Mouse (Mus musculus) hindbrain, postnatal 0 days (tissue): Measurements from ENCODE around the gene Pdlim7. TPM values are rescaled to one million over a fixed set of nuclear protein-coding genes. Genes with fewer than 3 reads are reported as not detected.
A peak's percentile ranks its signal among the peaks of the same experiment; 100 is the strongest.

ENCODE experiments used
- ATAC-seq: fragments of 200-750 bp; cut with Nextera tagmentation; 2 replicates; pipeline ENCODE4 v1.8.0; 2017; ENCODE audit warnings: mild to moderate bottlenecking, moderate TSS enrichment, moderate library complexity
- DNase-seq: peaks from one replicate; pipeline ENCODE4 v3.0.0-alpha.2; 2015; ENCODE audit warnings: low spot score
- H3K27ac ChIP-seq: fragments of 300-500 bp; sonication (generic); 2 replicates; pipeline ENCODE4 v1.5.1; 2014; ENCODE audit warnings: mild to moderate bottlenecking
- H3K27me3 ChIP-seq: fragments of 300-500 bp; sonication (generic); 2 replicates; pipeline ENCODE4 v1.6.1; 2014; ENCODE audit warnings: low read length, mixed read lengths; ENCODE audit not compliant: insufficient read depth
- H3K36me3 ChIP-seq: fragments of 300-500 bp; sonication (generic); 2 replicates; pipeline ENCODE4 v1.6.1; 2014; ENCODE audit warnings: low read length, mixed read lengths; ENCODE audit not compliant: insufficient read depth
- H3K4me1 ChIP-seq: fragments of 300-500 bp; sonication (generic); 2 replicates; pipeline ENCODE4 v1.6.1; 2014; ENCODE audit warnings: antibody characterized with exemption, low read length, mixed read lengths; ENCODE audit not compliant: insufficient read depth
- H3K4me2 ChIP-seq: fragments of 300-500 bp; sonication (generic); 2 replicates; pipeline ENCODE4 v1.6.1; 2014; ENCODE audit warnings: low read depth, mild to moderate bottlenecking, low read length, moderate library complexity, mixed read lengths
- H3K4me3 ChIP-seq: fragments of 300-500 bp; sonication (generic); 2 replicates; pipeline ENCODE4 v1.5.1; 2014; ENCODE audit warnings: low read length
- H3K9ac ChIP-seq: fragments of 300-500 bp; sonication (generic); replicated peaks from 2 replicates; pipeline ENCODE4 v1.6.1; 2014; ENCODE audit warnings: mild to moderate bottlenecking, low read length, moderate library complexity, mixed read lengths
- H3K9me3 ChIP-seq: fragments of 300-500 bp; sonication (generic); 2 replicates; pipeline ENCODE4 v1.6.1; 2016; ENCODE audit warnings: low read length, mixed read lengths
- CTCF ChIP-seq: IDR thresholded peaks from 2 replicates; pipeline ENCODE4 v1.5.1; 2016; ENCODE audit warnings: antibody characterized with exemption, control low read depth, low read depth
- WGBS: fragments of 180-500 bp; shearing (Covaris S2); extraction: QIAGEN DNeasy Blood & Tissue Kit; methylation state at CpG from one replicate; pipeline ENCODE4 v1.1.7; 2014; 5-methylcytosine and 5-hydroxymethylcytosine counted together
- polyA plus RNA-seq: library from polyadenylated mRNA; unstranded; fragments of >200 nt; fragmentation: Nextera tagmentation; extraction: Ambion mirVana; gene quantifications from 2 replicates; pipeline ENCODE4 v1.2.1, GENCODE M21; 2015
- total RNA-seq: library from RNA; depleted of rRNA; stranded (reverse); fragments of >200 nt; gene quantifications from 2 replicates; pipeline ENCODE4 v1.2.3, GENCODE M21; 2014

Pdlim7 gene
- total and polyA plus RNA-seq, 2 experiments from 2014 or later, result 49.9 to 133 TPM

- Histone ChIP-seq H3K9ac (no peak overlapping the region), H3K27ac (peak overlapping the region; percentile 86; the same call in 1 of the 2 replicates)
- no peak for TF ChIP-seq CTCF
Measured at GRCm38 (mm10) chr13:55510668-55511491, 2.6 kb downstream of the Pdlim7 start.

GRCm38 (mm10) chr13:55510332-55510667, 3.2 kb downstream of the Pdlim7 start:
- H3K27me3 ChIP-seq, result no peaks in the 10 kb centered on the region
- peaks cover 25% of the 10 kb centered on the region; the same call in 1 of the 2 replicates for H3K36me3 ChIP-seq
- H3K4me2 ChIP-seq, result no peak overlapping the region
- no peak for ATAC-seq
- DNase-seq, result no peak
- WGBS, result 31% methylated on average over 3 of the region's 3 CpGs
- peak overlapping the region; percentile 86; the same call in 1 of the 2 replicates for H3K27ac ChIP-seq
- no peak overlapping the region for H3K4me3 ChIP-seq
- peaks cover 20% of the 10 kb centered on the region for H3K4me1 ChIP-seq
- TF ChIP-seq CTCF, result no peak
- H3K9ac ChIP-seq, result no peak overlapping the region
- no peaks in the 10 kb centered on the region for H3K9me3 ChIP-seq

More at GRCm38 (mm10) chr13:55510668-55511491, 2.6 kb downstream of the Pdlim7 start:
- H3K9me3 ChIP-seq, result no peaks in the 10 kb centered on the region
- peak overlapping the region; percentile 69 for H3K4me2 ChIP-seq
- ATAC-seq (peak; percentile 39; the same call in 1 of the 2 replicates), DNase-seq (peak; percentile 51)
- no peak overlapping the region for H3K4me3 ChIP-seq
- no peaks in the 10 kb centered on the region for H3K27me3 ChIP-seq
- peaks cover 25% of the 10 kb centered on the region; the same call in 1 of the 2 replicates for H3K36me3 ChIP-seq
- H3K4me1 ChIP-seq, result peaks cover 20% of the 10 kb centered on the region
- 18% methylated on average over 6 of the region's 6 CpGs for WGBS

GRCm38 (mm10) chr13:55508531-55508930, 4.9 kb downstream of the Pdlim7 start:
- DNase-seq, result no peak
- no peak for TF ChIP-seq CTCF
- H3K9ac ChIP-seq, result no peak overlapping the region
- H3K36me3 ChIP-seq, result peaks cover 25% of the 10 kb centered on the region; the same call in 1 of the 2 replicates
- no peaks in the 10 kb centered on the region for H3K9me3 ChIP-seq
- no peak overlapping the region for H3K27ac ChIP-seq
- 91% methylated on average over 10 of the region's 10 CpGs for WGBS
- no peaks in the 10 kb centered on the region for H3K27me3 ChIP-seq
- peaks cover 20% of the 10 kb centered on the region for H3K4me1 ChIP-seq
- no peak overlapping the region for H3K4me2 ChIP-seq
- no peak for ATAC-seq
- H3K4me3 ChIP-seq, result no peak overlapping the region

GRCm38 (mm10) chr13:55507877-55508276, 5.6 kb downstream of the Pdlim7 start:
- Histone ChIP-seq H3K36me3 (peaks cover 31% of the 10 kb centered on the region; the same call in 1 of the 2 replicates), H3K27me3 (no peaks in the 10 kb centered on the region), H3K4me2 (no peak overlapping the region), H3K4me1 (peaks cover 20% of the 10 kb centered on the region), H3K9ac (no peak overlapping the region), H3K4me3 (no peak overlapping the region), H3K27ac (no peak overlapping the region), H3K9me3 (no peaks in the 10 kb centered on the region)
- WGBS, result 52% methylated on average over 11 of the region's 11 CpGs
- TF ChIP-seq CTCF, result peak; percentile 48
- ATAC-seq (0 out of 2 replicates have a peak, but pooled peaks have one; percentile 6), DNase-seq (no peak)

DNA sequence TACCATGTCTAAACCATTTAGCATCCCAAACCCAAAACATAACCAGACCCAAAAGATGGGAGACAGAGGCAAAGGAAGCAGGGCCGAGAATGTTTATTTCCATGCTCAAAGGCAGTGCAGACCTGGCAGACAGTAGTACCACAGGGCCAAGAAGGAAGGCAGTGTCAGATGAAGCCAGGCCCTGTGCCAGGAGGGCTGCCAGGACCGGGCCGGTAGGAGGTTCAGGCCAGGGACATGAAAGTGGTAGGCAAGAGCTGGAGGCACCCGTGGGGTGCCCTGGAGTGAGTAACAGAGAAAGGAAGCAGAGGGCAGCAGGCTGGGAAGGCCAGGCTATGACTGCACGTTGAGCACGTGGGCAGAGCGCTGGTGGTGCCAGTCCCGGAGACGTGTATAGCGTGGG, 6.8 kb downstream of the Pdlim7 start:
- peaks cover 35% of the 10 kb centered on the region; the same call in 1 of the 2 replicates for H3K36me3 ChIP-seq
- WGBS, result 63% methylated on average over 10 of the region's 10 CpGs
- no peak for TF ChIP-seq CTCF

GRCm38 (mm10) chr13:55505810-55506209, 7.7 kb downstream of the Pdlim7 start:
- no peak overlapping the region for H3K4me3 ChIP-seq
- H3K27ac ChIP-seq, result no peak overlapping the region
- H3K27me3 ChIP-seq, result no peaks in the 10 kb centered on the region
- TF ChIP-seq CTCF, result no peak
- no peaks in the 10 kb centered on the region for H3K9me3 ChIP-seq
- no peak for ATAC-seq
- H3K36me3 ChIP-seq, result peaks cover 35% of the 10 kb centered on the region; the same call in 1 of the 2 replicates
- 96% methylated on average over 9 of the region's 9 CpGs for WGBS
- H3K9ac ChIP-seq, result no peak overlapping the region
- H3K4me2 ChIP-seq, result no peak overlapping the region
- H3K4me1 ChIP-seq, result peaks cover 2% of the 10 kb centered on the region; the same call in 1 of the 2 replicates
- DNase-seq, result no peak

More for the DNA sequence above, 6.8 kb downstream of the Pdlim7 start:
- ATAC-seq (no peak), DNase-seq (peak; percentile 38)
- Histone ChIP-seq H3K9me3 (no peaks in the 10 kb centered on the region), H3K9ac (no peak overlapping the region), H3K4me2 (no peak overlapping the region), H3K27me3 (no peaks in the 10 kb centered on the region), H3K4me3 (no peak overlapping the region), H3K4me1 (peaks cover 10% of the 10 kb centered on the region), H3K27ac (no peak overlapping the region)

DNA sequence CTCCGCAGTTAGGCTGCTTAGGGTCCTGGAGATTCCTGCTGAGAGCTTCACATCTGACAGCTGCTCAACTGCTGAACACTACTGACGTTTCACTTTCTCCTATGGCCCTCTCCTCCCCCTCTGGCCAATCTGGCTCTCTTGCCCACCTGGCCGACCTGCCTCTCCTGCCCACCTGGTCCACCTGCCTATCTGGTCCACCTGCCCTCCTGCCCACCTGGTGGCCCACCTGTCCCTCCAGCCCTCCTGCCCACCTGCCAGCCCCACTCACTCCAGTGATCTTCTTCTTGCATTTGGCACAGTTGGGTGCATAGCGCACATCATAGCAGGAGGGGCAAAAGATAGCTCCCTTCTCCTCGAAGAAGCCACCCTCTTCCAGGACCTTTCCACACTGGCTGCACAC, 9.1 kb downstream of the Pdlim7 start:
- TF ChIP-seq CTCF, result no peak
- H3K36me3 ChIP-seq, result peaks cover 35% of the 10 kb centered on the region; the same call in 1 of the 2 replicates
- H3K9me3 ChIP-seq, result no peaks in the 10 kb centered on the region
- no peak overlapping the region for H3K9ac ChIP-seq
- H3K4me2 ChIP-seq, result no peak overlapping the region
- DNase-seq (no peak), ATAC-seq (no peak)
- no peak overlapping the region for H3K4me3 ChIP-seq
- no peaks in the 10 kb centered on the region for H3K27me3 ChIP-seq
- H3K4me1 ChIP-seq, result no peaks in the 10 kb centered on the region
- no peak overlapping the region for H3K27ac ChIP-seq
- WGBS, result 70% methylated on average over 5 of the region's 5 CpGs
